Mouse (Mus musculus): Measurements from ENCODE around the gene Nqo2.

DNA sequence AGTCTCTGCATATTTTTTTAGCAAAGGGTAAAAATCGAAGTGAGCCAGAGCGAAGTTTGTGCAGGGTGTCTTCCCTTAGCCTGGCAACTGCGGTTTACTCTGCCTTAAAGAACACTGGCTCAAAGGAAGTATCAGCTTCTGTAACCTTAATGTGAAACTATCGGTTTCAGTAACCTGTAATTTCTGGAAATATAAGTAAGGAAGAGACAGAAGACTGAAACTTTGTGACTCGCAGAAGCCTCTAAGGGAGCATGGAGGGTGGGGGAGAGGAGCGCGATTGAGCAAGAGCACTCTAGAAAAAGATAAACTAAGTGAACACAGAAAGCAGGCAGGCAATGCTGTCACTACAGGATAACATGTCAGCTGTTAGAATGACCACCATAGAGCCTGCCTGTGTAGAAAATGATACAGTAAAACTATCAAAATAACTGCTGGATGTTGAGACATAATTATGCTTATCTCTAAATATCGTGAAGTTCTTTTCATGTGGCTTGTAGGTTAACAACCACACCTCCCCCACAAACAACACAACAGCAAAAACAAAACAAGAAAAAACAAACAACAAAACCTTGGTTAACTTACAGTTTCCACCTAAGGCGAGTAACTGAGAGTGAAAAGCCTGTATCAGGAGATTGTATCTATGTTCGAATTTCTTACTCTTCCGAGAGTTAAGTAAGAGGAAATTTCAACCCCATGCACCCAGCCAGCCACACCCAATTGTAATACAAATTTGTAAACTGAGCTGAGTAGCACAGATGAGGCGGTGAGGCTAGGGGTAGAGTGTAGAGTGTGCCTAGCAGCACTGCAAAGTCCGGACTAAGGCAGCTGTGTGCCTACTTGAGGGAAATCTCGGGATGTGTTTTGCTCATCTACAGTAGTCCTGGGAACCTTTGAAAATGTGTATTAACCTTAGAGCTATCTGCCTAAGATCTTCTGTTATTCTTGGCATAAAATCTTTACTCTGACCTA, 853 bp downstream of the Nqo2 start:
- TF ChIP-seq CTCF (IDR thresholded peaks at IDR 0.05; ENCODE audit: extremely low read depth, insufficient read depth, low read length), result no peak
- no peak for TF ChIP-seq POLR2A (IDR thresholded peaks at IDR 0.05; ENCODE audit: extremely low read depth, insufficient read depth, low read length)

Data from cortical plate, adult 2 months (tissue).